Mouse (Mus musculus): ENCODE data around the gene Hsdl2. TPM values are rescaled to one million over a fixed set of nuclear protein-coding genes. Genes with fewer than 3 reads are reported as not detected.

Gene Hsdl2
- polyA plus RNA-seq, 1 experiment = 22.2 TPM

DNA sequence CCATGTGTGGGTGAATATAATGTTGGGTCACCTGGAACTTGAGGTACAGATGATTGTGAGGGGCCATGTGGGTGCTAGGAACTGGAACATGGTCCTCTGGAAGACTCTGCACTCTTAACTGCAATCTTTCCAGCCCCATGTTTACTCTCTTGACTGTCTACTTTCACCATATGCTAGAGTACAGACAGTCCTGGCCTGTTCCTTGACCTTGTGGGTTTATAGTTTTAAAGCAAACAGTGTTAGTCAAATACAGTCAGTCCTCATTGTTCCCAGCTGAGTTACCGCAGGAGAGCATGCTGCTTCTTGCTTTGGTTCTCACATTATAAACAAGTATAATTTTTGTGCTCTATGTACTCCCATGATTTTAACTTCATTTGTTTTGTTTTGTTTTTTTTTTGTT is 80.8 kb downstream of the Hsdl2 start:
- Histone ChIP-seq H3K4me1 (replicated peaks; ENCODE audit: control insufficient read depth, insufficient read depth, low read length) (no peaks in the 10 kb centered on the region), H3K36me3 (ENCODE audit: control insufficient read depth, insufficient read depth, low read length) (no peaks in the 10 kb centered on the region), H3K27ac (ENCODE audit: control insufficient read depth, insufficient read depth, low read length) (no peak overlapping the region), H3K27me3 (ENCODE audit: control insufficient read depth, insufficient read depth, low read length) (no peaks in the 10 kb centered on the region), H3K4me3 (ENCODE audit: control insufficient read depth, insufficient read depth, low read length) (no peak overlapping the region)
- no peak for DNase-seq
- TF ChIP-seq POLR2A (IDR thresholded peaks at IDR 0.05; ENCODE audit: control insufficient read depth, extremely low read depth, insufficient read depth, low read length, poor library complexity) (no peak), CTCF (IDR thresholded peaks at IDR 0.05; ENCODE audit: borderline replicate concordance, control insufficient read depth, extremely low read depth, insufficient read depth, low read length, poor library complexity) (no peak)
- 96% methylated on average over 1 of the region's 1 CpGs for WGBS

DNA sequence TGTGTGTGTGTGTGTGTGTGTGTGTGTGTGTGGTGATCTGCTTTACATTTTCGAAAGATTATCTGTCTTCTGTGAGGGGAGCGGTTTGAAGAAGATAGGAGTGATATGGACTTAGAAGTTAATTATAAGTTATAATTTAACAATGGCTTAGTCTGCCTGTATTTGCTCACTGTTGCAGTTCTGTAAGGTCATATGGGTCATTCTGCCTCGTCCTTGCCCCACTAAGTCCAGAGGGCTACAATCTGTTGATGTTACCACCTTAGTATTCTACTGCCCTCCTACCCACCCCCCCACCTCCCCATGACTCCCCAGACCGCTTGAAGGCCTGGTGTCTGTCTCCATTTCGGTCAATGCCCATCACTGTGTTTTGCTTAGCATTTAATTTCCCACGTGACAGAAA is 82.1 kb downstream of the Hsdl2 start:
- 96% methylated on average over 6 of the region's 6 CpGs for WGBS
- Histone ChIP-seq H3K27ac (ENCODE audit: control insufficient read depth, insufficient read depth, low read length) (no peak overlapping the region), H3K4me3 (ENCODE audit: control insufficient read depth, insufficient read depth, low read length) (no peak overlapping the region), H3K27me3 (ENCODE audit: control insufficient read depth, insufficient read depth, low read length) (no peaks in the 10 kb centered on the region), H3K4me1 (replicated peaks; ENCODE audit: control insufficient read depth, insufficient read depth, low read length) (no peaks in the 10 kb centered on the region), H3K36me3 (ENCODE audit: control insufficient read depth, insufficient read depth, low read length) (no peaks in the 10 kb centered on the region)
- no peak for TF ChIP-seq POLR2A (IDR thresholded peaks at IDR 0.05; ENCODE audit: control insufficient read depth, extremely low read depth, insufficient read depth, low read length, poor library complexity)
- no peak for TF ChIP-seq CTCF (IDR thresholded peaks at IDR 0.05; ENCODE audit: borderline replicate concordance, control insufficient read depth, extremely low read depth, insufficient read depth, low read length, poor library complexity)
- no peak for DNase-seq

DNA sequence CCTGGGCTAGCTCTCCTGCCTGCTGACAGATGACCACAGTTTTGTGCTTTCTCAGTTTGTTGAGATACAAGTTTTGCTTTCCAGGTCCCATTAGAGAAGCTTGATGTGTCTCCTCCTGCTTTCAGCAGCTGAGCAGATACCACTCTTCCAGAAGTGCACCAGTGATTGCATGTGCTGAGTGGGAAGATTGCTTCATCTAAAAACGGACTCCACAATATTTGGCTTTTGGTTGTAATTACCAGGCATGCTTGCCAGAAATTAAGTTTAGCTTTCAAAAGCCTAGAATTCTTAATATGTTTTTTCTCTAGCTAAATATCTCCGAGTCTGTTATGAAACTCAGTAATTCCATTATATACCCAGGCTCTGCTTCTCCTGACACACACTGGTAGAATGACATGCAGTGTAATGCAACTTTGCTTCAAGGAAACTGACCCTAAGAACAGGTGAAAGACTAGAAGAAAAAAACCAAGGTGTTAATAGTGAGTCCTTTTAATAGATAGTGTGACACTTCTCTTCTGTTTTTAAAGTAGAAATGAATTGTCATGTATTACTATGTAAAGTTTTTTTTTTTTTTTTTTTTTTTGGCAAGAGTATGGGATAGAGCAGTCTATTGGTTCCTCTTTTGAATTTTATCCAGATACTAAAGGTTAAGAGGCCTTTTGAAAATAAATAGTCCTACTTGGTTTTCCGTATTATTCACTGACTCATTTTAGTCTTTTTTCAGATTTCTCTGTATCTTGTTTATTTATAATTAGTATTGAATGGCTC is 85.4 kb downstream of the Hsdl2 start:
- Histone ChIP-seq H3K36me3 (ENCODE audit: control insufficient read depth, insufficient read depth, low read length) (no peaks in the 10 kb centered on the region), H3K4me1 (replicated peaks; ENCODE audit: control insufficient read depth, insufficient read depth, low read length) (no peaks in the 10 kb centered on the region), H3K27ac (ENCODE audit: control insufficient read depth, insufficient read depth, low read length) (no peak overlapping the region), H3K4me3 (ENCODE audit: control insufficient read depth, insufficient read depth, low read length) (no peak overlapping the region), H3K27me3 (ENCODE audit: control insufficient read depth, insufficient read depth, low read length) (no peaks in the 10 kb centered on the region)
- 94% methylated on average over 3 of the region's 3 CpGs for WGBS
- TF ChIP-seq CTCF (IDR thresholded peaks at IDR 0.05; ENCODE audit: borderline replicate concordance, control insufficient read depth, extremely low read depth, insufficient read depth, low read length, poor library complexity) (no peak), POLR2A (IDR thresholded peaks at IDR 0.05; ENCODE audit: control insufficient read depth, extremely low read depth, insufficient read depth, low read length, poor library complexity) (no peak)
- no peak for DNase-seq

DNA sequence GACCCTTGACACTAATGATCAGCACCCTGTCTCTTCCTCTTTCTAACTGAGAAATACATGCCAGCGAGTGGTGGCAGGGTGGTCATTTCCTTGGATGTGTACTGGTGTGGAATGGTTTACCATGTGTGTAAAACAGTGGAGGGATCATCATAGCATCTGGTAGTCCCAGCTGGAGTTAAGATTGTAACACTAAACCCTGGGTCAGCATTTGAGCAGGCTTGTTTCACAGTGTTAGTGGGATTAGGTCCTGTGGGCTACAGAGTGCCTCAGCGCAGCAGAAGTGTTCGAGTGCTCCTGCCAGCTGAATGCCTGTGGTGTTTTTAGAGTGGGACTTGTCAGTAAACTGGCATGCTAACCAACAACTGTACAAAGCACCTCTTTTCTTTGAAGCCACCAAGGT is 86.7 kb downstream of the Hsdl2 start:
- DNase-seq = no peak
- Histone ChIP-seq H3K4me3 (ENCODE audit: control insufficient read depth, insufficient read depth, low read length) (no peak overlapping the region), H3K36me3 (ENCODE audit: control insufficient read depth, insufficient read depth, low read length) (no peaks in the 10 kb centered on the region), H3K27ac (ENCODE audit: control insufficient read depth, insufficient read depth, low read length) (no peak overlapping the region), H3K4me1 (replicated peaks; ENCODE audit: control insufficient read depth, insufficient read depth, low read length) (no peaks in the 10 kb centered on the region), H3K27me3 (ENCODE audit: control insufficient read depth, insufficient read depth, low read length) (no peaks in the 10 kb centered on the region)
- TF ChIP-seq CTCF (IDR thresholded peaks at IDR 0.05; ENCODE audit: borderline replicate concordance, control insufficient read depth, extremely low read depth, insufficient read depth, low read length, poor library complexity) = no peak
- no peak for TF ChIP-seq POLR2A (IDR thresholded peaks at IDR 0.05; ENCODE audit: control insufficient read depth, extremely low read depth, insufficient read depth, low read length, poor library complexity)
- 94% methylated on average over 3 of the region's 3 CpGs for WGBS

Other genes starting within 250 kb of the Hsdl2 start
- 21.6 and 22.0 TPM in 2 replicates for gene Susd1, start 142.9 kb upstream of the Hsdl2 start, polyA plus RNA-seq (2012; rRNA removed)
- gene Ptbp3, start 32.2 kb upstream of the Hsdl2 start, polyA plus RNA-seq (2012; rRNA removed) = 90.4 and 107 TPM in 2 replicates
- gene E130308A19Rik, start 44.6 kb downstream of the Hsdl2 start, polyA plus RNA-seq (2012; rRNA removed) = 12.4 and 14.8 TPM in 2 replicates
- 26.7 and 27.8 TPM in 2 replicates for gene Inip, start 220.0 kb downstream of the Hsdl2 start, polyA plus RNA-seq (2012; rRNA removed)
- gene Snx30, start 224.3 kb downstream of the Hsdl2 start, polyA plus RNA-seq (2012; rRNA removed) = 6.1 and 7.8 TPM in 2 replicates

All from thymus, adult 2 months (tissue).